Mouse (Mus musculus) neural tube, embryonic 12.5 days (tissue): Measurements from ENCODE around the gene Sf3b2. TPM values are rescaled to one million over a fixed set of nuclear protein-coding genes. Genes with fewer than 3 reads are reported as not detected.
"Not testable (repeated sequence)": the region's sequence is repeated elsewhere in the genome, so short reads cannot be mapped to it uniquely, and the experiment has no call there.

Experiments
- ATAC-seq: fragments of 200-750 bp; cut with Nextera tagmentation; 2 replicates; pipeline ENCODE4 v1.8.0; 2017; ENCODE audit warnings: low read depth, mild to moderate bottlenecking, moderate TSS enrichment, moderate library complexity; ENCODE audit not compliant: low FRiP score
- H3K27ac ChIP-seq: fragments of 300-500 bp; sonication (generic); 2 replicates; pipeline ENCODE4 v1.5.1; 2016
- H3K27me3 ChIP-seq: fragments of 300-500 bp; sonication (generic); replicated peaks from 2 replicates; pipeline ENCODE4 v1.6.1; 2016; ENCODE audit warnings: mild to moderate bottlenecking
- H3K36me3 ChIP-seq: fragments of 300-500 bp; sonication (generic); 2 replicates; pipeline ENCODE4 v1.6.1; 2016; ENCODE audit warnings: mild to moderate bottlenecking
- H3K4me1 ChIP-seq: fragments of 300-500 bp; sonication (generic); 2 replicates; pipeline ENCODE4 v1.6.1; 2016
- H3K4me2 ChIP-seq: fragments of 300-500 bp; sonication (generic); replicated peaks from 2 replicates; pipeline ENCODE4 v1.6.1; 2016; ENCODE audit warnings: mild to moderate bottlenecking
- H3K4me3 ChIP-seq: fragments of 300-500 bp; sonication (generic); 2 replicates; pipeline ENCODE4 v1.5.1; 2016
- H3K9ac ChIP-seq: fragments of 300-500 bp; sonication (generic); 2 replicates; pipeline ENCODE4 v1.6.1; 2016; ENCODE audit warnings: mild to moderate bottlenecking
- H3K9me3 ChIP-seq: fragments of 300-500 bp; sonication (generic); 2 replicates; pipeline ENCODE4 v1.6.1; 2016; ENCODE audit warnings: mild to moderate bottlenecking
- WGBS: fragments of 180-500 bp; shearing (Covaris S2); methylation state at CpG from one replicate; pipeline ENCODE4 v1.1.7; 2016; 5-methylcytosine and 5-hydroxymethylcytosine counted together
- polyA plus RNA-seq: library from polyadenylated mRNA; unstranded; fragments of >200 nt; fragmentation: Nextera tagmentation; extraction: Ambion mirVana; gene quantifications from 2 replicates; pipeline ENCODE4 v1.2.1, GENCODE M21; 2016

Gene Sf3b2
- polyA plus RNA-seq, 1 experiment from 2014 or later = 351 TPM

- Histone ChIP-seq H3K9ac (peak overlapping the region; percentile 92), H3K9me3 (no peaks in the 10 kb centered on the region), H3K27me3 (no peaks in the 10 kb centered on the region), H3K4me2 (peak overlapping the region; percentile 95), H3K27ac (peak overlapping the region; percentile 70), H3K36me3 (peaks cover 31% of the 10 kb centered on the region), H3K4me1 (peaks cover 21% of the 10 kb centered on the region), H3K4me3 (peak overlapping the region; percentile 93)
- ATAC-seq = peak; percentile 62
- under 1% methylated on average over 29 of the region's 30 CpGs for WGBS
These were observed 22.9 kb downstream of the Sf3b2 start for GRCm38 (mm10) chr19:5272326-5272795.

- no peak overlapping the region for H3K9ac ChIP-seq
These were observed 23.8 kb downstream of the Sf3b2 start for GRCm38 (mm10) chr19:5271430-5271829.

GRCm38 (mm10) chr19:5269392-5269791 lies 25.9 kb downstream of the Sf3b2 start:
- Histone ChIP-seq H3K9ac (no peak overlapping the region), H3K27ac (no peak overlapping the region), H3K4me2 (no peak overlapping the region), H3K27me3 (no peaks in the 10 kb centered on the region), H3K4me1 (peaks cover 21% of the 10 kb centered on the region), H3K36me3 (peaks cover 6% of the 10 kb centered on the region), H3K9me3 (no peaks in the 10 kb centered on the region), H3K4me3 (no peak overlapping the region)
- ATAC-seq = no peak
- WGBS = 84% methylated on average over 5 of the region's 5 CpGs

More at GRCm38 (mm10) chr19:5271430-5271829, 23.8 kb downstream of the Sf3b2 start:
- Histone ChIP-seq H3K4me3 (no peak overlapping the region), H3K4me2 (peak overlapping the region; percentile 95), H3K27me3 (no peaks in the 10 kb centered on the region), H3K27ac (no peak overlapping the region), H3K4me1 (peaks cover 21% of the 10 kb centered on the region), H3K36me3 (peaks cover 25% of the 10 kb centered on the region), H3K9me3 (no peaks in the 10 kb centered on the region)
- WGBS = 42% methylated on average over 1 of the region's 1 CpGs
- ATAC-seq = no peak

GRCm38 (mm10) chr19:5268875-5269274 lies 26.4 kb downstream of the Sf3b2 start:
- H3K4me1 ChIP-seq = peaks cover 21% of the 10 kb centered on the region
- no peak overlapping the region for H3K9ac ChIP-seq
- ATAC-seq = no peak
- peaks cover under 1% of the 10 kb centered on the region for H3K36me3 ChIP-seq
- H3K27ac ChIP-seq = no peak overlapping the region
- no peaks in the 10 kb centered on the region for H3K9me3 ChIP-seq
- WGBS = 91% methylated on average over 3 of the region's 3 CpGs
- no peaks in the 10 kb centered on the region for H3K27me3 ChIP-seq
- no peak overlapping the region for H3K4me3 ChIP-seq
- H3K4me2 ChIP-seq = no peak overlapping the region

- ATAC-seq = no peak
- H3K4me3 ChIP-seq = no peak overlapping the region
- no peak overlapping the region for H3K4me2 ChIP-seq
- no peaks in the 10 kb centered on the region for H3K27me3 ChIP-seq
- H3K27ac ChIP-seq = no peak overlapping the region
- H3K9ac ChIP-seq = no peak overlapping the region
- H3K9me3 ChIP-seq = no peaks in the 10 kb centered on the region
- H3K36me3 ChIP-seq = no peaks in the 10 kb centered on the region
- H3K4me1 ChIP-seq = peaks cover 17% of the 10 kb centered on the region
These were observed 27.2 kb downstream of the Sf3b2 start for GRCm38 (mm10) chr19:5268017-5268416.

GRCm38 (mm10) chr19:5267015-5267414 lies 28.2 kb downstream of the Sf3b2 start:
- no peak overlapping the region for H3K4me2 ChIP-seq
- 98% methylated on average over 5 of the region's 5 CpGs for WGBS
- no peaks in the 10 kb centered on the region for H3K36me3 ChIP-seq
- no peak overlapping the region for H3K4me3 ChIP-seq
- peaks cover 11% of the 10 kb centered on the region for H3K4me1 ChIP-seq
- no peak for ATAC-seq
- H3K27me3 ChIP-seq = no peaks in the 10 kb centered on the region
- H3K9ac ChIP-seq = no peak overlapping the region
- no peaks in the 10 kb centered on the region for H3K9me3 ChIP-seq
- no peak overlapping the region for H3K27ac ChIP-seq

GRCm38 (mm10) chr19:5257140-5257539 lies 38.1 kb downstream of the Sf3b2 start:
- no peak overlapping the region for H3K4me2 ChIP-seq
- H3K9ac ChIP-seq = no peak overlapping the region
- no peaks in the 10 kb centered on the region for H3K36me3 ChIP-seq
- H3K9me3 ChIP-seq = no peaks in the 10 kb centered on the region
- H3K27ac ChIP-seq = no peak overlapping the region
- H3K4me3 ChIP-seq = no peak overlapping the region
- 59% methylated on average over 3 of the region's 3 CpGs for WGBS
- H3K4me1 ChIP-seq = no peaks in the 10 kb centered on the region
- no peaks in the 10 kb centered on the region for H3K27me3 ChIP-seq
- ATAC-seq = no peak

GRCm38 (mm10) chr19:5236981-5237380 lies 58.3 kb downstream of the Sf3b2 start:
- H3K4me3 ChIP-seq, H3K4me2 ChIP-seq, H3K9ac ChIP-seq, H3K4me1 ChIP-seq, H3K36me3 ChIP-seq, H3K27ac ChIP-seq, H3K27me3 ChIP-seq, H3K9me3 ChIP-seq, ATAC-seq: not testable (repeated sequence)
- 89% methylated on average over 1 of the region's 1 CpGs for WGBS

GRCm38 (mm10) chr19:5232696-5233095 lies 62.6 kb downstream of the Sf3b2 start:
- ATAC-seq = no peak
- H3K4me3 ChIP-seq = no peak overlapping the region
- no peak overlapping the region for H3K27ac ChIP-seq
- H3K27me3 ChIP-seq = no peaks in the 10 kb centered on the region
- H3K4me2 ChIP-seq = no peak overlapping the region
- no peaks in the 10 kb centered on the region for H3K9me3 ChIP-seq
- no peaks in the 10 kb centered on the region for H3K4me1 ChIP-seq
- H3K36me3 ChIP-seq = no peaks in the 10 kb centered on the region
- no peak overlapping the region for H3K9ac ChIP-seq
- 93% methylated on average over 4 of the region's 4 CpGs for WGBS

GRCm38 (mm10) chr19:5230110-5230509 lies 65.1 kb downstream of the Sf3b2 start:
- 92% methylated on average over 2 of the region's 2 CpGs for WGBS
- H3K4me1 ChIP-seq = no peaks in the 10 kb centered on the region
- H3K4me3 ChIP-seq = no peak overlapping the region
- no peak overlapping the region for H3K9ac ChIP-seq
- no peak overlapping the region for H3K27ac ChIP-seq
- H3K4me2 ChIP-seq = no peak overlapping the region
- no peaks in the 10 kb centered on the region for H3K27me3 ChIP-seq
- no peak for ATAC-seq
- no peaks in the 10 kb centered on the region for H3K9me3 ChIP-seq
- no peaks in the 10 kb centered on the region for H3K36me3 ChIP-seq

GRCm38 (mm10) chr19:5224624-5225023 lies 70.6 kb downstream of the Sf3b2 start:
- Histone ChIP-seq H3K27ac (no peak overlapping the region), H3K9ac (no peak overlapping the region), H3K4me1 (peaks cover 4% of the 10 kb centered on the region; the same call in 1 of the 2 replicates), H3K36me3 (no peaks in the 10 kb centered on the region), H3K4me3 (no peak overlapping the region), H3K27me3 (no peaks in the 10 kb centered on the region), H3K9me3 (no peaks in the 10 kb centered on the region), H3K4me2 (no peak overlapping the region)
- ATAC-seq = no peak
- 32% methylated on average over 2 of the region's 2 CpGs for WGBS

GRCm38 (mm10) chr19:5224077-5224476 lies 71.2 kb downstream of the Sf3b2 start:
- H3K4me1 ChIP-seq = peaks cover 4% of the 10 kb centered on the region; the same call in 1 of the 2 replicates
- no peaks in the 10 kb centered on the region for H3K9me3 ChIP-seq
- no peak for ATAC-seq
- no peak overlapping the region for H3K9ac ChIP-seq
- H3K4me3 ChIP-seq = no peak overlapping the region
- no peak overlapping the region for H3K4me2 ChIP-seq
- 87% methylated on average over 4 of the region's 4 CpGs for WGBS
- H3K27ac ChIP-seq = no peak overlapping the region
- H3K36me3 ChIP-seq = no peaks in the 10 kb centered on the region
- H3K27me3 ChIP-seq = no peaks in the 10 kb centered on the region
